Mouse (Mus musculus) cerebellum, postnatal 10 days (tissue): ENCODE data around the gene Oxsm.

Experiments
- DNase-seq, 2 experiments: peaks; one replicate each; pipeline ENCODE4 v3.0.0; 2021; ENCODE audit warnings: mixed read lengths in 2 of 2

Oxsm gene

GRCm38 (mm10) chr14:16242193-16242815, 7.3 kb downstream of the Oxsm start:
- peak; percentile 42 to 57 for DNase-seq

- DNase-seq: no peak
These were observed 13.1 kb downstream of the Oxsm start for GRCm38 (mm10) chr14:16236466-16236865.

- DNase-seq: no peak
These were observed 16.1 kb downstream of the Oxsm start for GRCm38 (mm10) chr14:16233515-16233914.

GRCm38 (mm10) chr14:16230581-16230980, 19.0 kb downstream of the Oxsm start:
- no peak for DNase-seq

- DNase-seq: no peak
These were observed 20.2 kb downstream of the Oxsm start for GRCm38 (mm10) chr14:16229395-16229794.

- DNase-seq: peak; percentile 64 to 75
These were observed 30.6 kb downstream of the Oxsm start for GRCm38 (mm10) chr14:16219015-16219414.

GRCm38 (mm10) chr14:16207722-16208121, 41.9 kb downstream of the Oxsm start:
- no peak for DNase-seq

GRCm38 (mm10) chr14:16201673-16202072, 47.9 kb downstream of the Oxsm start:
- DNase-seq: peak in 1 of 2 experiments; percentile 20

GRCm38 (mm10) chr14:16200969-16201638, 48.5 kb downstream of the Oxsm start:
- peak; percentile 98 for DNase-seq

GRCm38 (mm10) chr14:16200220-16200912, 49.2 kb downstream of the Oxsm start:
- DNase-seq: peak; percentile 19

GRCm38 (mm10) chr14:16196518-16196917, 53.1 kb downstream of the Oxsm start:
- peak; percentile 61 to 67 for DNase-seq

- DNase-seq: peak in 1 of 2 experiments; percentile 11
These were observed 54.1 kb downstream of the Oxsm start for GRCm38 (mm10) chr14:16195486-16195885.

GRCm38 (mm10) chr14:16194125-16194524, 55.5 kb downstream of the Oxsm start:
- DNase-seq: no peak

- DNase-seq: no peak
These were observed 60.5 kb downstream of the Oxsm start for GRCm38 (mm10) chr14:16189142-16189541.
